9 mouse cellular contexts compared by ENCODE assay signal in the genomic region with DNA sequence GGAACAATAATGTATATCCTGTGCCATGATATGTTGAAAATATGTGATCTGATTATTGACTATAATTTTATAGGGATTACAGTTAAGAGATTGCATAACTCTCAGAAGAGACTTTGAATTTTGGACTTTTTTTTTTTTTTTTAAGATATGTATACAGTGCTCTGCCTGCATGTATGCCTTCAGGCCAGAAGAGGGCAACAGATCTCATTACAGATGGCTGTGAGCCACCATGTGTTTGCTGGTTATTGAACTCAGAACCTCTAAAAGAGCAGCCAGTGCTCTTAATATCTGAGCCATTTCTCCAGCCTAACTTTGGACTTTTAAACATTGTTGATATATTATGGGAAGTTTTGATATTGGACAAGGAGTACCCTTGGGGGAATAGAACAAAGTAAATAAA. TPM values are rescaled to one million over a fixed set of nuclear protein-coding genes. Genes with fewer than 3 reads are reported as not detected.
A peak's percentile ranks its signal among the peaks of the same experiment; 100 is the strongest.
DNase-seq lines count a peak whose midpoint lies in the region; ATAC-seq and TF ChIP-seq lines count a peak whose summit lies in the region.
"Had no signal": no experiment of that assay in that cellular context is flagged by ENCODE, and none has a peak within 500 bp of the region (broad histone marks: within the 10 kb centered on the region; RNA-seq: fewer than 3 reads in every experiment).

No protein-coding gene starts in this region.

- peaks cover 25% of the 10 kb centered on the region for H3K36me3 ChIP-seq in forebrain, postnatal 0 days (ENCODE audit: insufficient read depth)
- peaks cover 6% of the 10 kb centered on the region; the same call in 1 of the 2 replicates for H3K36me3 ChIP-seq in forebrain, embryonic 11.5 days (ENCODE audit: control insufficient read depth, insufficient read depth, low read length)

- no peak overlapping the region for H3K4me3 ChIP-seq in forebrain, postnatal 0 days (ENCODE audit: low read depth, low read length)
- no peak overlapping the region for H3K4me3 ChIP-seq in forebrain, embryonic 11.5 days (ENCODE audit: low read depth, low read length)
- H3K4me3 ChIP-seq: heart, embryonic 15.5 days had no signal

- no peak for ATAC-seq in forebrain, postnatal 0 days
- no peak for ATAC-seq in forebrain, embryonic 11.5 days (replicated peaks; ENCODE audit: low FRiP score)

- H3K4me2 ChIP-seq in forebrain, postnatal 0 days (ENCODE audit: low read depth) = no peak overlapping the region
- H3K4me2 ChIP-seq in forebrain, embryonic 11.5 days (ENCODE audit: low read depth, low read length, severe bottlenecking) = no peak overlapping the region
- H3K4me2 ChIP-seq: heart, embryonic 15.5 days had no signal

- DNase-seq in forebrain, postnatal 0 days = peak; percentile 24
- no peak for DNase-seq in forebrain, embryonic 11.5 days (ENCODE audit: low spot score)
- DNase-seq in right cerebral cortex, adult 18-20 months = peak; percentile 15
- DNase-seq in right cerebral cortex, postnatal 36 days (ENCODE audit: low spot score in 2 of 2) = no peak
- peak; percentile 55 for DNase-seq in embryo, embryonic 11 days
- DNase-seq in lung, adult 18-20 months = peak; percentile 12 to 42
- no peak for DNase-seq in ovary, postnatal 14 days (ENCODE audit: low spot score)
- no peak for DNase-seq in frontal cortex, postnatal 10 days (ENCODE audit: low spot score in 2 of 2)

- H3K9ac ChIP-seq in forebrain, postnatal 0 days = no peak overlapping the region
- no peak overlapping the region for H3K9ac ChIP-seq in forebrain, embryonic 11.5 days (ENCODE audit: low read length)
- H3K9ac ChIP-seq: heart, embryonic 15.5 days had no signal

- no peaks in the 10 kb centered on the region for H3K27me3 ChIP-seq in forebrain, postnatal 0 days (ENCODE audit: insufficient read depth, low read length)
- no peaks in the 10 kb centered on the region; the same call in 1 of the 2 replicates for H3K27me3 ChIP-seq in forebrain, embryonic 11.5 days (ENCODE audit: control insufficient read depth, insufficient read depth, low read length)
- H3K27me3 ChIP-seq: heart, embryonic 15.5 days had no signal

- no peak overlapping the region for H3K27ac ChIP-seq in forebrain, postnatal 0 days (ENCODE audit: low read depth, low read length)
- H3K27ac ChIP-seq in forebrain, embryonic 11.5 days (ENCODE audit: low read depth, low read length) = no peak overlapping the region
- H3K27ac ChIP-seq: heart, embryonic 15.5 days had no signal

- H3K9me3 ChIP-seq in forebrain, postnatal 0 days (ENCODE audit: low read length) = no peaks in the 10 kb centered on the region
- no peaks in the 10 kb centered on the region for H3K9me3 ChIP-seq in forebrain, embryonic 11.5 days (ENCODE audit: control insufficient read depth, low read length)
- H3K9me3 ChIP-seq: heart, embryonic 15.5 days had no signal

- peak; percentile 65 for TF ChIP-seq CTCF in forebrain, postnatal 0 days (IDR thresholded peaks at IDR 0.05; ENCODE audit: low read depth)

- H3K4me1 ChIP-seq in forebrain, postnatal 0 days (ENCODE audit: insufficient read depth) = no peaks in the 10 kb centered on the region
- H3K4me1 ChIP-seq in forebrain, embryonic 11.5 days (replicated peaks; ENCODE audit: control insufficient read depth, insufficient read depth, low read length) = no peaks in the 10 kb centered on the region
- H3K4me1 ChIP-seq: heart, embryonic 15.5 days had no signal

RNA-seq across cellular contexts. Expression of gene Vps35, which starts 12.1 kb away (rescaled TPM):
- total RNA-seq in forebrain, postnatal 0 days (2014; rRNA removed) = 185 and 199 TPM in 2 replicates
- polyA plus RNA-seq in forebrain, postnatal 0 days (2015; fragmentation: Nextera tagmentation; extraction: Ambion mirVana) = 151 and 169 TPM in 2 replicates
- polyA plus RNA-seq in forebrain, embryonic 11.5 days (2014; fragmentation: Nextera tagmentation; extraction: Ambion mirVana) = 163 and 166 TPM in 2 replicates

RNA-seq across cellular contexts. Expression of gene Orc6, which starts 12.3 kb away (rescaled TPM):
- 57.1 and 62.1 TPM in 2 replicates for total RNA-seq in forebrain, postnatal 0 days (2014; rRNA removed)
- 61.8 and 72.9 TPM in 2 replicates for polyA plus RNA-seq in forebrain, postnatal 0 days (2015; fragmentation: Nextera tagmentation; extraction: Ambion mirVana)
- polyA plus RNA-seq in forebrain, embryonic 11.5 days (2014; fragmentation: Nextera tagmentation; extraction: Ambion mirVana) = 145 and 159 TPM in 2 replicates

Comparison
In these comparisons a context has a peak if more than half of its experiments do, and no peak if none do; other contexts are left out.
1. DNase-seq: peak in forebrain, postnatal 0 days (single experiment), right cerebral cortex, adult 18-20 months (single experiment), embryo, embryonic 11 days (single experiment) and lung, adult 18-20 months (2 of 2); none in forebrain, embryonic 11.5 days (single experiment), right cerebral cortex, postnatal 36 days (0 of 2), ovary, postnatal 14 days (single experiment) and frontal cortex, postnatal 10 days (0 of 2).